Mouse (Mus musculus): ENCODE measurements at regions not wholly inside any gene's neighbourhood (a gene's known extent, or its start where the extent isn't known, plus 50 kb on each side); places are given as distances from the start of the nearest gene placed in this dataset.

DNA sequence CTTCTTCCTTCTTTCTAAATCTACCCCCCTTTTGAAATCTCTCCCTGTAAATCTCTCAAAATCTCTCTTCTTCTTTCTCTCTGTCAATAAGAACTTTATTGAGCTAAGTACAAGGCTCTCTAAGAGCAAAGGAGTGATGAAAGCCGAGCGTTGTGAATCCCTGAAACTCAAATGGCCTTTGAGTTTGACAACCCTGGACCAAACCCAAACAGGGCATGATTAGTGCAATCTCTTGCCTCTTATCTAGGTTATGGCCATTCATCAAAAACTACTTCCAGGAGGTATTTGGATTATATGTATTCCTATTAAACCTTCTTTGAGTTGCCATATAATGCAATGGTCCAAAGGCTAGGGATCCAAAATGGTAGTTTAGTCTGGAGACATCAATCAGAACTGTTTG lies 304.0 kb downstream of the Inhba start:
- no peak for DNase-seq (ENCODE audit: low read depth)

DNA sequence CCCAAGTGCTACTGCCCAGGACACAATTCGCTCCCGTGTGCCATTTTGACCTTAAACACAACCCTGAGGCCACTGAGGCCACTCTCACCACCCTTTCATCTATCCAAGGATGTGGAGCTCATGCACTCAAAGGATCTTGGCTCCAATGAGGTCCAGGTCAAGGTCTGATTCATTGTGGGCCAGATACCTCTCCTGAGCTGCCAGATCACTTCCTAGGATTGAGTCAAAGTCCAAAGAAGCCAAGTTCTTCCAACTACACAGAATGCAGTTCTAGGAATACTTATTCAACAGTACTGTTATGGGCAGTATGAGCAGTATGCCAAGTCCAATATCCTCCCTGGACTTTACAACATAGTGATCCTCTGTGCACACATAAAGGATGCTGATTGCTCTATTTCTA lies 304.9 kb downstream of the Inhba start:
- DNase-seq (ENCODE audit: low read depth): no peak

DNA sequence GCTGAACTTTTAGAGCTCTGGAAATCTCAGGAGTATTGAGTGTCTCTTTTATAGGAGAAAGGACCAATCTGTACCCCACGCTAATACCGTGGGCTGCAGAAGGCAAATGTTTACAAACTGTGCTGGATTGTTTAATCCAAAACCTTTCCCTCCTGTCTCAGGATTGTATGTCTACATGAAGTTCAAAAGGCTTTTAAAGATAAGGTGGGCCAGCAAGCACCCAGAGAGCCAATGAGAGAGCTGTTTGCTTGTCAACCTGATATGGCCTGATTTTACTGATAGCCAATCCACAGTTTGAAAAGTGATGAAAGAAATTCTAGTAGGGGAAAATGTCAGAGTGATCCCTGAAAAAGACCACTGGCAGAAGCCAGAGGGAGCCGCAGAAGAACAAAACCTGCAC lies 305.8 kb downstream of the Inhba start:
- DNase-seq (ENCODE audit: low read depth): no peak

GRCm38 (mm10) chr13:16320392-16320791 lies 308.7 kb downstream of the Inhba start:
- no peak for DNase-seq (ENCODE audit: low read depth)

DNA sequence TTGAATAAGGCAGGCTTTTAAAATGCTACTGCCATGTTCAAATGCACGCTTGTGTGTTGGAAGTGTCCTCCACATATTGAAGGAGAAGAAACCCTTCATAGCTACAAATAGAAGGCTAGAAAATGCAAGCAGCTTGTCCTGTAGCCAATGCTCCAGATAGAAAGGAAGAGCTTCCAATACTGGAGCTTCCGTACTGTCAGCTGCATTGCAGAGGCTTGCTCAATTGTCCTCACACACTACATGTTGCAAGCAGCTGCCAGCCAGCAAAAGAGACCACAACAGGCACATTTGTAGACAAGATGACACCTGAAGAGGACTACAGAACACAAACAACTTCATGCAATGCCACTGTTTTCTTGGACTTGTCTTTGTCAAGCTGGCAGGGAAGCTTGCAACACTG lies 314.0 kb downstream of the Inhba start:
- DNase-seq (ENCODE audit: low read depth): no peak

DNA sequence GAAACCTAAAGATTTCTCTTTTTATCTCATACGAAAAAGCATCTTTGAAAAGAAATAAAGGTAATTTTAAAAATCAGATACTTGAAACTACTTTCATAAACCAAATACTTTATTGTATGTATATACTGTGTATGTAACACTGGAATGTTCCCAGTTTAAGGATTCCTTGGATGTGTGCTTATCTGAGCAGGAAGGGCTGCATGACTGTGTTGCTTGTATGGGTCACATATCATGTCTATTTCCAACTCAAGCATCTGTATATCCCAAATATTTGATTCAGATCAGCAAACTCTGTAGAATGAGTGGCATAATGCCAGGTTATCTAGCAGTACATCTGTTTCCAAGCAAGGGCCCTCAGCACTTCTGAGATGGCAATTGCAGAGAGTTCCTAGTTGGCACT lies 330.1 kb downstream of the Inhba start:
- DNase-seq (ENCODE audit: low read depth): no peak

GRCm38 (mm10) chr13:16342171-16342570 lies 330.5 kb downstream of the Inhba start:
- DNase-seq (ENCODE audit: low read depth): no peak

GRCm38 (mm10) chr13:16343280-16343945 lies 331.8 kb downstream of the Inhba start:
- DNase-seq (ENCODE audit: low read depth): no peak

GRCm38 (mm10) chr13:16349353-16349752 lies 337.7 kb downstream of the Inhba start:
- no peak for DNase-seq (ENCODE audit: low read depth)

GRCm38 (mm10) chr13:16350061-16350460 lies 338.4 kb downstream of the Inhba start:
- DNase-seq (ENCODE audit: low read depth): no peak

DNA sequence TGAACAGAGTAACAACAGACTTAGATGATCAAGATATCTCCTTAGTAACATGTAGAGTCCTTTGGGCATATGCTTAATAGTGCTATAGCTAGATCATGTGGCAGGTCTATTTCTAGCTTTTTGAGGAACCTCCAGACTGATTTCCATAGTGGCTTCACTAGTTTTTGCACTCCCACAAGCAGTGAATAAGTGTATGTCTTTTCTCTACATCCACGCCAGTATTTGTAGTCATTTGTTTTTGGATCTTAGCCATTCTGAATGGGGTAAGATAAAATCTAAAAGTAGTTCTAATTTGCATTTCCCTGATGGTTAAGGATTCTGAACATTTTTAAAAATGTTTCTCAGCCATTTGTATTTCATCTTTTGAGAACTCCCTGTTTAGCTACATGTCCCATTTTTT lies 343.7 kb downstream of the Inhba start:
- no peak for DNase-seq (ENCODE audit: low read depth)

GRCm38 (mm10) chr13:16379492-16379891 lies 367.8 kb downstream of the Inhba start:
- no peak for DNase-seq (ENCODE audit: low read depth)

DNA sequence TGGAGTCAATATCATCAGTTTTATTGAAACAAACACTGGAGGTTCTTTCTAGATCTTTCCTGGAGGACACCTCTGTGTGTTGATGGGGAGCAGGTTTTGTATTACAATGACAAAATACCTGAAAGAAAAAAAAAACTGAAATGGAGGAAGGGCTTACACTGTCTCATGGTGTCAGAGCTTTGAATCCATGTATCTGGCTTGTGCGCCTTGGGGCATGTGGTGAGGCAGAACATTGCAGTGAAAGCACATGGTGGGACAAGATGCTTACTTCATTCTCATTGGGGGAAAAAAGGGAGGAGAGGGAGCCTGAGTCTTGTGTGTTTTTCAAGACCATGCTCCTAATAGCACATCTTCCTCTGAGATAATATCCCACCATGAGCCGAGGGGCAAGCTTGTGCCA lies 368.3 kb downstream of the Inhba start:
- DNase-seq (ENCODE audit: low read depth): no peak

DNA sequence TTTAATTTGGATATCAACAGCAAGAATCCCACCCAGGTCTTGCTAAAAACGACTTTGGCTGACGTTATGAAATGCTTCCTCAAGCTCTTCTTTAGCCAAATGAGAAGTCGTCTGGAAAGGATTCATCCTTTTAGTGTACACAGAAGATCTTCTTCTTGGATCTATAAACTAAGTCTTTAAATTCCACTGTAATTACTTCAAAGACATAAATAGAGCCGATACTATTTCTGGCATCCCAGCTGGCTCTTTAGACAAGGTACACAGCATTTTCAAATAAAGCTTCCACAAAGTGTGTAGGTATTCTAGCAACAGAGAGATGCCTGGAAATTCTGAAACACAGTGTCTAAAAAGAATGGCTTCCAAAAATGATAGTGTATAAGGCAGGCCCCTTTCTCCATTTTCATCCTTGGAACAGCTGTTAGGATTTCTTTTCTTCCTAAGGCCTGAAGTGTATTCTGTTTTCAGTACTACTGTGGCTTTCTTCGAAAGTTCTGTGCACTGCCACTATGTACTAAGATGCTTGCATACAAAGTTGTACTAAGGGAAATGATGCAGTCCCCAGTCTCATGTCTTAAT lies 371.4 kb downstream of the Inhba start:
- no peak for DNase-seq (ENCODE audit: low read depth)

GRCm38 (mm10) chr13:16416356-16417019 lies 404.8 kb downstream of the Inhba start:
- DNase-seq (ENCODE audit: low read depth): no peak

GRCm38 (mm10) chr13:16424147-16424546 lies 412.5 kb downstream of the Inhba start:
- DNase-seq (ENCODE audit: low read depth): no peak

GRCm38 (mm10) chr13:16435436-16435835 lies 423.8 kb downstream of the Inhba start:
- DNase-seq (ENCODE audit: low read depth): no peak

DNA sequence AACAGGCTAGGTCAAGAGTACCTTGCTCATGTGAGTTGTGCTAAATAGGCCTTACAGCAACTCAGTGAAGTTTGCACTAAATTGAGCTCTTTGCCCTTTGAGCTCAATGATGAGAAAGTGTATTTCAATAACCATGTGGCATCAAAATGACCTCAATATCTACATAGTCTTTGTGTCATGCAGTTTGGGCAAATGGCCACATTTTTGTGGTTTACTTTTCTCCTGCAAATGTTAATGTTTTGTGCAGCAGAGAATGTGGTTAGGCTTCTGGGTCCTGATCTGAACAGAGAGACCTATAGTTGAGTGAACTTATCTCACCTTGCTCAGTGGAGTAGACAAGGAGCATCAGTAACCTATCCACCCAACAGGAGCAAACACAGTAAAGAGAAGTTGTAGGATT lies 441.6 kb downstream of the Inhba start:
- no peak for DNase-seq (ENCODE audit: low read depth)

DNA sequence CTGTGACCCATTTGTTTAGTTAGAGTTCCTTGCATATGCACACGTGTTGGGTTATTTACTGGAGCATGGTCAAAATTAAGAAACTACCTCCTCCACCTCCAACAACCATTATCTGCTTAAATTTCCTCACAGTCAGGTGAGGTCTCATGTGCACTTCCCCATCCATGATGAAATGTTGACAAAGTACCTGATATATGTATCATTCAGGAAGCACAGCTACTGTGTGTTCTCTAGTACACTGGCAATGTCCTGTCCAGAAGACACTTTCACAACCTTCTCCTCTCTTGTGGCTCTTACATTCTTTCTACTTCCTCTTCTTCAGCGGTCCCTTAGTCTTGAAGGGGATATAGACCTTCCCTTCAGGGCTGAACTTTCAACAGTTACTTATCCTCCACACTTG lies 448.1 kb downstream of the Inhba start:
- no peak for DNase-seq (ENCODE audit: low read depth)

- no peak for DNase-seq (ENCODE audit: low read depth)
Measured at GRCm38 (mm10) chr13:16461681-16462080, 450.0 kb downstream of the Inhba start.

DNA sequence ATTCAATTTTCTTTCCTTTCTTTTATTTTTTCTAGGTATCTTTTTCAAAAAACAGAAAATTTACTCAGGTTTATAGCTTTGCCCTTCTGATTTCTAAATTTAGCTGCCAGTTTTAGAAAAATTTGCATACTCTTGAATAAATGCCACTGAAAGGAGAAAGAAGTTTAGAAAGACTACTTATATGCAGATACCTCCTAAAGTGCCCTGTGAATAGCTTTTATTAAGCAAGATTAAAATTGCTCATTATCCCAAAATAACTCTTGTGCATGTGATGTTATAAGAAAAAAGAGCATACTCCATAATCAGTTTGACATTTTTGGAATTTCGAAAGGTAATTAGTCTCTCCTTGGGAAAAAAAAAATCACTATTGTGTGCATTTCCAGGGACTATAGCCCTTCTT lies 453.2 kb downstream of the Inhba start:
- DNase-seq (ENCODE audit: low read depth): no peak

- DNase-seq (ENCODE audit: low read depth): no peak
Measured at GRCm38 (mm10) chr13:16465317-16465716, 453.7 kb downstream of the Inhba start.

- no peak for DNase-seq (ENCODE audit: low read depth)
Measured at GRCm38 (mm10) chr13:16465812-16466211, 454.2 kb downstream of the Inhba start.

DNA sequence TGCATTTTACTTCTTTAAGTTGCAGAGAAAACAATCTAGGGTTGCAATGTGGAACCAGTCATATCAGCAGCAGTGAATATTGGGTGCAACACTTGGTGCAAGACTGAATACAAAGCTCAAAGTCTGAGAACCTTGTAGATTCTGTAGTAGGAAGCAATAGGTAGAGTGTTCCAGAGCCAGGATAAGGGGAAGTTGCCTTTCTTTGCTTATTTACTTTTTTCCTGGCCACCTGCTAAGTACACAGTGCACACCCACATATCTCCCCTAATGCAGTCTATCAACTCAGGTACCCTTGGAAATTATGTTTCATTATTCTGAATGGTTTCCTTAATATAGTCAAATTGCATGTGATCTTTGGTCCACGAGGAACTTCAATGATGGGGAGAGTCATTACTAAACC lies 464.9 kb downstream of the Inhba start:
- DNase-seq (ENCODE audit: low read depth): no peak
